Mouse (Mus musculus) bone marrow, adult 2 months (tissue): ENCODE data around the gene Ankrd28. TPM values are rescaled to one million over a fixed set of nuclear protein-coding genes. Genes with fewer than 3 reads are reported as not detected.

Experiments
- H3K27ac ChIP-seq: fragments of 200-500 bp; 2 replicates; pipeline ENCODE4 v1.5.1; 2012; ENCODE audit warnings: low read depth, mild to moderate bottlenecking, control low read depth, inconsistent platforms, low read length; ENCODE audit not compliant: control insufficient read depth, poor library complexity, insufficient read depth
- H3K4me1 ChIP-seq: fragments of 200-500 bp; 2 replicates; pipeline ENCODE4 v1.6.1; 2011; ENCODE audit warnings: low read length; ENCODE audit not compliant: control insufficient read depth, insufficient read depth
- H3K4me3 ChIP-seq: fragments of 200-500 bp; replicated peaks from 2 replicates; pipeline ENCODE3; 2011; ENCODE audit warnings: mild to moderate bottlenecking, low read depth, low read length, control low read depth; ENCODE audit not compliant: control insufficient read depth
- CTCF ChIP-seq: fragments of 200-500 bp; IDR thresholded peaks from 2 replicates; pipeline ENCODE4 v1.5.1; 2011; ENCODE audit warnings: low read length, control low read depth; ENCODE audit not compliant: control insufficient read depth, insufficient read depth
- POLR2A ChIP-seq: fragments of 200-500 bp; IDR thresholded peaks from 2 replicates; pipeline ENCODE4 v1.6.1; 2011; ENCODE audit warnings: low read depth, mild to moderate bottlenecking, control low read depth, low read length, borderline replicate concordance; ENCODE audit not compliant: control insufficient read depth
- WGBS: fragments of 180-500 bp; shearing (Covaris S2); methylation state at CpG from one replicate; pipeline ENCODE4 v1.1.7; 2018; 5-methylcytosine and 5-hydroxymethylcytosine counted together
- polyA plus RNA-seq: library from polyadenylated mRNA; stranded (reverse); fragments of >200 nt; gene quantifications from 2 replicates; pipeline ENCODE4 v1.2.4, GENCODE M21; 2011; ENCODE audit warnings: low replicate concordance; ENCODE audit not compliant: missing spikeins, insufficient read depth, insufficient read length

The Ankrd28 gene
- polyA plus RNA-seq, 1 experiment = 20.6 TPM

DNA sequence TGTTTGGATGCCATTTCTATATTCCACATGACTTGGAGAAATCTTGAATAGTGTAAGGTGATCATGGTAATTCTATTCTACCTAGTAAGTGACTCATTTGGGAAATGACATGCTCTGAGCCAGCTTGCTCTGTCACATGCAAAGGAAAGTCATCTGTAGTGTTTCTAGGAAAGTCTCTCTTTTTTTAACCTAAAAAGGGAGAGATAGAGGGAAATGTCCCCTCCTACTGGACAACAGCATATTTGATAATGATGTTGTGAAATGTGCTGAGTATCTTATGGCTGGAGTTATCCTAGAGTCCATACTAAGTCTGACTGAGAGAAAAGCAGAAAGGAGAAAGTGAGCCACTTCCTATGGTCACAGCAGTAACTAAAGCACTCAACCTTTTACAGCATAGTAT lies 44.8 kb downstream of the Ankrd28 start:
- Histone ChIP-seq H3K27ac (no peak overlapping the region), H3K4me1 (no peaks in the 10 kb centered on the region; the same call in 1 of the 2 replicates), H3K4me3 (no peak overlapping the region)
- TF ChIP-seq CTCF = no peak
- no peak for TF ChIP-seq POLR2A

GRCm38 (mm10) chr14:31784975-31785374 lies 45.5 kb downstream of the Ankrd28 start:
- H3K27ac ChIP-seq = no peak overlapping the region
- no peak overlapping the region for H3K4me3 ChIP-seq
- H3K4me1 ChIP-seq = no peaks in the 10 kb centered on the region; the same call in 1 of the 2 replicates
- TF ChIP-seq POLR2A (no peak), CTCF (no peak)
- WGBS = 63% methylated on average over 5 of the region's 5 CpGs

DNA sequence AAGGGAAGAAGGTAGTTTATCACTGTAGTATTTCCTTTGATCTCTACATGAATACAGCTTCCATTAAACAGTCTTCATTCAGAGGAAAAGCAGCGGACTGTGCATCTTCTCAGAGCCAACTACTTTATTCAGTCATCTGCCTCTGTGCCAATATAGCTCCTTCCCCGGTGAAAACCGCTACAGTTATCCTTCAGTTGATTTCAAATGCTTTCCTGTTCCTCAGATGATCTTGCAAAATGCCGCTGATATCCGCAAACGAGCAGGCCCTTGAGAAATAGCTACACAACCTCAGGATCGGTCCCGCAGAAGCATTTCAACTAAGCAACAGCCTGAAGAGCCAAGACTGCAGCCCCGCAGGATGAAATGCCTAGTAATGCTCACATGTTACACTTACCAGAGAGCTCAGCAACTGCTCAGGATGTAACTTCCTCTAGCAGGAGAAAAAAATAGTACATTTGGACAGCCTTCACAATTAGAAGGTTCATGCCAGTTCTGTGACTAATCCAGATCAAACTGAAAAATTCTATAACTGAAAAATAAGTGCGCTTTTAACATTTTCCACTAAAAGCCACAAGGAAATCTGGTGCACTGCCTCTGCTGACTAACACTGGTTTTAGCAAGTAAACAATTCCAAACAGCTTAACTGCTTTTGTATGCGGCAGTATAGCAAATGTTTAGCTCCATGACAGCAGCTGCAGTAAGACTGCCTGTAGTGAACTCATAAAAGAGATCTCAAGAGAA lies 49.0 kb downstream of the Ankrd28 start:
- TF ChIP-seq CTCF (no peak), POLR2A (0 out of 2 replicates have a peak, but pooled peaks have one; percentile 23)
- Histone ChIP-seq H3K27ac (peak overlapping the region; percentile 76), H3K4me1 (no peaks in the 10 kb centered on the region; the same call in 1 of the 2 replicates), H3K4me3 (peak overlapping the region; percentile 54)
- WGBS = under 1% methylated on average over 11 of the region's 11 CpGs

GRCm38 (mm10) chr14:31780412-31781233 lies 49.8 kb downstream of the Ankrd28 start:
- no peaks in the 10 kb centered on the region; the same call in 1 of the 2 replicates for H3K4me1 ChIP-seq
- peak overlapping the region; percentile 76; the same call in 1 of the 2 replicates for H3K27ac ChIP-seq
- WGBS = under 1% methylated on average over 11 of the region's 11 CpGs
- H3K4me3 ChIP-seq = peak overlapping the region; percentile 75
- TF ChIP-seq CTCF = no peak
- no peak for TF ChIP-seq POLR2A

DNA sequence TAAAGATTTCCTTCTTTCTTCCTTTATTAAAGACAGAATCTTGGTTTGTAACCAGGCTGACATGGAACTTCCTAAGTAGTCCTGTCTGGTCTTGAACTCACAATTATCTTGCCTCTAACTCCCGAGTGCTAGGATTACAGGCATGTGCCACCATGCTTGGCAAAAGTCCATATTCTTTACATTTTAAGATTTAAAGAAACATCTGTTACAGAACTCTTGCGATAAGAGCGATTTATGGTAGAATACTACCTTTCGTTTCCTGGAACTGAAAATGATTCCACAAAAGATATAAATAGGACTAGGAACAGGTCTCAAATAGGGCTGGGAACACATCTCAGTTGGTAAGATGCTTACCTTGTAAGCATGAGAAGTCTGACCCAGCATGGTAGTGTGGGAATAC lies 56.9 kb downstream of the Ankrd28 start:
- WGBS = 59% methylated on average over 4 of the region's 4 CpGs
- Histone ChIP-seq H3K4me3 (no peak overlapping the region), H3K4me1 (no peaks in the 10 kb centered on the region), H3K27ac (no peak overlapping the region)
- TF ChIP-seq POLR2A (no peak), CTCF (no peak)

DNA sequence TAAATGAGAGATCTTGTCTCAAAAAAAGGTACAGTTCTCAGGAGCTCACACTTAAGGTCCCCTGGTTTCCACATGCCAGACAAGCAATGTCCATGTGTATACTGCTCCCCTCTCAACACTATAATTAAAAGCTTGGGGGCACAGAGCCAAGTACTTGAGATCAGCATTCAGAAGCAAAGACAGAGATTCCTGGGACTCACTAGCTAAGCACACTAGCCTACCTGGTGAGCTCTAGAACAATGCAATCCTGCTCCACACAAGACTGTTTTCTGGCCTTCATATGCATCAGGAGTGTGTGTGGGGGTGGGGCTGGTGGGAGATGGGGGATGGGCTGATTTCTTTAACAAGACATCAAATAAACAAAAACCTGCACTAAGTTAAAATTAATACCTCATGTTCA lies 58.2 kb downstream of the Ankrd28 start:
- no peak overlapping the region for H3K27ac ChIP-seq
- no peak overlapping the region for H3K4me3 ChIP-seq
- H3K4me1 ChIP-seq = no peaks in the 10 kb centered on the region
- TF ChIP-seq POLR2A = no peak
- no peak for TF ChIP-seq CTCF

DNA sequence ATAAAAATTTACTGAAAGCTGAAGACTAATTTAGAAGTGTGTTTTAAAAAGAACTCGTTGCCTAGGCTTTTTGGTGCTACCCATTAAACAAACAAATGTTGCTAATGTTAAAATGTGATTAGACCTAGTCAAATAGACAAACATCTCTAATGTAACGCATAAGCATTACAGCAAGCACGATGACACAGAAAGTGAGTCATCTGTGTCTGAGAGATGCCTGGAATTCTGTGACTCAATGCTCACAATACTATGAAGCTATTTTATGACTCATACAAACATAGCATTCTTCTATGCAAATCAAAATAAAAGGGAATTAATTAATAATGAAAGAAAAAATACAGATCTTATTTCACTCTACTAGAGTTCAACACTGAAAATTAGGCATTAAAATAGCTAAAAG lies 61.9 kb downstream of the Ankrd28 start:
- TF ChIP-seq CTCF (no peak), POLR2A (no peak)
- no peak overlapping the region for H3K27ac ChIP-seq
- 84% methylated on average over 3 of the region's 3 CpGs for WGBS
- no peaks in the 10 kb centered on the region for H3K4me1 ChIP-seq
- no peak overlapping the region for H3K4me3 ChIP-seq

DNA sequence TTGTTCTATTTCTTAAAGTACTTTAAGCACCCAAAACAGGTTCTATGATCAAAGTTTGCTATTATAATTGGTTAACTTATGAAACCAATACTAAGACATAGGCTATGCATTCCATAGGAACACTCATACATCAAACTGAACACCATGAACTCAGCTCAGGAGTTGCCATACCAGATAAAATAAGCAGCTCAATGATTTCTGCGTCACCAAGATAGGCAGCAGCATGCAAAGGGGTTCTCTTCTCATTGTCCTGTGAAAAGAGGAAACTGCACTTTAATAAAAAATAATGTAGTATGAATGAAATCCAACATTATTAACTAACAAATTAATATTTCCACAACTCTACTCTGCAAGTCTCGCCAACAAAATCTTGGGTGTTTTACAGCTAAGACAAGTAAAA lies 66.4 kb downstream of the Ankrd28 start:
- Histone ChIP-seq H3K4me3 (no peak overlapping the region), H3K4me1 (no peaks in the 10 kb centered on the region; the same call in 1 of the 2 replicates), H3K27ac (no peak overlapping the region)
- 82% methylated on average over 2 of the region's 2 CpGs for WGBS
- TF ChIP-seq POLR2A = no peak
